Mouse (Mus musculus) CH12.LX (cell line): ENCODE measurements around the gene Ing1.

Source experiments
- CTCF ChIP-seq, 2 experiments: IDR thresholded peaks in 1 of 2; conservative IDR thresholded peaks in 1 of 2; 2 replicates each; pipeline ENCODE4 v1.5.1; 2011 to 2012; ENCODE audit warnings: low read depth in 2 of 2, low read length in 2 of 2, improper control_type of control experiment in 1 of 2, inconsistent platforms in 1 of 2, mild to moderate bottlenecking in 1 of 2, moderate library complexity in 1 of 2
- E2F4 ChIP-seq: IDR thresholded peaks from 2 replicates; pipeline ENCODE4 v1.6.1; 2011; ENCODE audit warnings: low read depth, low read length, improper control_type of control experiment; ENCODE audit not compliant: insufficient replicate concordance
- HCFC1 ChIP-seq: IDR thresholded peaks from 2 replicates; pipeline ENCODE4 v1.6.1; 2012; ENCODE audit warnings: low read depth, mild to moderate bottlenecking, inconsistent platforms, low read length, improper control_type of control experiment
- MAX ChIP-seq: IDR thresholded peaks from 2 replicates; pipeline ENCODE4 v1.6.1; 2011; ENCODE audit warnings: low read length, improper control_type of control experiment
- POLR2A ChIP-seq: IDR thresholded peaks from 2 replicates; pipeline ENCODE4 v1.6.1; 2011; ENCODE audit warnings: low read depth, mild to moderate bottlenecking, improper control_type of control experiment, low read length
- POLR2AphosphoS2 ChIP-seq: IDR thresholded peaks from 2 replicates; pipeline ENCODE4 v1.6.1; 2011; ENCODE audit warnings: low read depth, low read length, improper control_type of control experiment
- ZC3H11A ChIP-seq: IDR thresholded peaks from 2 replicates; pipeline ENCODE4 v1.6.1; 2012; ENCODE audit warnings: low read depth, mild to moderate bottlenecking, inconsistent platforms, low read length, improper control_type of control experiment

DNA sequence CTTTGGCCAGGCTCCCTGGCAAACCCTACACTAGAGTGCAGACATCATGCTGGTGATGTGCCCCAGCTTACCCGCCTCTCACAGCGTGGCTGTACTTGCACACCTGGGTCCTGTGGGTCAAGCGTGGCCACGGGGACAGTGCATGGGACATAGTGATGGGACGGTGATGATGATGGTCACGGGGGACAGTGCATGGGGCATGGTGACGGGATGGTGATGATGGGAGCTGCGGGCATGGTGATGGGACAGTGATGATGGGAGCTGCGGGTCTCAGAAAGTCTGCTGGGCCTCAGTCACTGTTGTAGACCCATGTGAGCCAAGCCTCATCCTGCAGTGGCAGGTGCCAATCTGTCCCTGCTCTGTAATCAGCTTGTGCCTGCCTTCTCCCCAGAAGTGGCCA is 39.1 kb upstream of the Ing1 start:
- no peak for TF ChIP-seq CTCF (conservative IDR thresholded peaks at IDR 0.05 in 1 of 2, IDR thresholded peaks at IDR 0.05 in 1 of 2; ENCODE audit: low read depth in 2 of 2, low read length in 2 of 2)
- TF ChIP-seq POLR2A, result no peak
- no peak for TF ChIP-seq ZC3H11A
- TF ChIP-seq POLR2AphosphoS2, result no peak
- TF ChIP-seq HCFC1, result no peak
- TF ChIP-seq MAX, result no peak
- no peak for TF ChIP-seq E2F4
